Mouse (Mus musculus) MEL (cell line): ENCODE measurements at regions not wholly inside any gene's neighbourhood (a gene's known extent, or its start where the extent isn't known, plus 50 kb on each side); places are given as distances from the start of the nearest gene placed in this dataset.

ENCODE experiments used
- DNase-seq: peaks from one replicate; pipeline ENCODE4 v3.0.0; 2011; ENCODE audit warnings: low read depth, low spot score
- H3K27ac ChIP-seq: 2 replicates; pipeline ENCODE4 v1.5.1; 2012; ENCODE audit warnings: low read depth, mild to moderate bottlenecking, control low read depth, low read length, moderate library complexity; ENCODE audit not compliant: control insufficient read depth
- H3K27me3 ChIP-seq, 2 experiments: fragments of 150-350 bp in 1 of 2; sonication (generic) in 1 of 2; 2 replicates each; pipeline ENCODE4 v1.6.1; 2012; ENCODE audit warnings: low read length in 2 of 2, mild to moderate bottlenecking in 2 of 2, improper control_type of control experiment in 1 of 2, moderate library complexity in 1 of 2; ENCODE audit not compliant: insufficient read depth in 2 of 2, control insufficient read depth in 1 of 2
- H3K36me3 ChIP-seq, 2 experiments: 2 replicates each; pipeline ENCODE4 v1.6.1; 2012 to 2014; ENCODE audit warnings: low read length in 2 of 2, improper control_type of control experiment in 1 of 2, inconsistent platforms in 1 of 2, mild to moderate bottlenecking in 1 of 2; ENCODE audit not compliant: insufficient read depth in 2 of 2, control insufficient read depth in 1 of 2
- H3K4me1 ChIP-seq, 2 experiments: fragments of 150-350 bp in 1 of 2; sonication (generic) in 1 of 2; 2 replicates each; pipeline ENCODE4 v1.6.1; 2012; ENCODE audit warnings: low read length in 2 of 2, improper control_type of control experiment in 1 of 2, mild to moderate bottlenecking in 1 of 2; ENCODE audit not compliant: insufficient read depth in 2 of 2, control insufficient read depth in 1 of 2
- H3K4me3 ChIP-seq, 2 experiments: fragments of 150-350 bp in 1 of 2; sonication (generic) in 1 of 2; 2 replicates each; pipeline ENCODE4 v1.5.1; 2012; ENCODE audit warnings: low read depth in 2 of 2, low read length in 2 of 2, mild to moderate bottlenecking in 2 of 2, moderate library complexity in 2 of 2, control low read depth in 1 of 2, improper control_type of control experiment in 1 of 2; ENCODE audit not compliant: control insufficient read depth in 1 of 2, insufficient read depth in 1 of 2
- H3K79me2 ChIP-seq: 2 replicates; pipeline ENCODE4 v1.6.1; 2012; ENCODE audit warnings: mild to moderate bottlenecking, low read length, moderate library complexity; ENCODE audit not compliant: control insufficient read depth, poor library complexity, insufficient read depth
- H3K9ac ChIP-seq: 2 replicates; pipeline ENCODE4 v1.6.1; 2012; ENCODE audit warnings: low read depth, mild to moderate bottlenecking, control low read depth, low read length, moderate library complexity; ENCODE audit not compliant: control insufficient read depth, poor library complexity, severe bottlenecking
- H3K9me3 ChIP-seq: fragments of 150-350 bp; sonication (generic); replicated peaks from 2 replicates; pipeline ENCODE4 v1.6.1; 2012; ENCODE audit warnings: mild to moderate bottlenecking, low read length, improper control_type of control experiment, moderate library complexity; ENCODE audit not compliant: insufficient read depth
- BHLHE40 ChIP-seq: IDR thresholded peaks from 2 replicates; pipeline ENCODE4 v1.6.1; 2012; ENCODE audit warnings: low read depth, mild to moderate bottlenecking, inconsistent platforms, low read length, improper control_type of control experiment, borderline replicate concordance
- CHD1 ChIP-seq: IDR thresholded peaks from 2 replicates; pipeline ENCODE4 v1.6.1; 2012; ENCODE audit warnings: low read depth, mild to moderate bottlenecking, inconsistent platforms, low read length, improper control_type of control experiment
- CTCF ChIP-seq, 3 experiments: IDR thresholded peaks in 2 of 3; conservative IDR thresholded peaks in 1 of 3; 2 replicates each; pipeline ENCODE4 v1.5.1; 2011 to 2012; ENCODE audit warnings: low read length in 3 of 3, low read depth in 2 of 3, mild to moderate bottlenecking in 2 of 3, improper control_type of control experiment in 1 of 3, inconsistent platforms in 1 of 3, mixed read lengths in 1 of 3, moderate library complexity in 1 of 3; ENCODE audit not compliant: control insufficient read depth in 1 of 3, insufficient read depth in 1 of 3, poor library complexity in 1 of 3, severe bottlenecking in 1 of 3
- EP300 ChIP-seq, 2 experiments: IDR thresholded peaks; 2 replicates each; pipeline ENCODE4 v1.6.1; 2011; ENCODE audit warnings: improper control_type of control experiment in 2 of 2, low read length in 2 of 2, low read depth in 1 of 2, mild to moderate bottlenecking in 1 of 2
- ETS1 ChIP-seq: IDR thresholded peaks from 2 replicates; pipeline ENCODE4 v1.6.1; 2012; ENCODE audit warnings: low read depth, mild to moderate bottlenecking, inconsistent platforms, low read length, improper control_type of control experiment, moderate library complexity
- HCFC1 ChIP-seq: IDR thresholded peaks from 2 replicates; pipeline ENCODE4 v1.6.1; 2012; ENCODE audit warnings: low read depth, mild to moderate bottlenecking, inconsistent platforms, low read length, improper control_type of control experiment, moderate library complexity
- MAX ChIP-seq: IDR thresholded peaks from 2 replicates; pipeline ENCODE4 v1.6.1; 2011; ENCODE audit warnings: low read length, improper control_type of control experiment
- MYC ChIP-seq: IDR thresholded peaks from 2 replicates; pipeline ENCODE4 v1.6.1; 2011; ENCODE audit warnings: low read depth, mild to moderate bottlenecking, low read length, improper control_type of control experiment, moderate library complexity
- NRF1 ChIP-seq: IDR thresholded peaks from 2 replicates; pipeline ENCODE4 v1.6.1; 2014; ENCODE audit warnings: low read depth, mild to moderate bottlenecking, inconsistent platforms, low read length, improper control_type of control experiment, moderate library complexity; ENCODE audit not compliant: poor library complexity, insufficient read depth, severe bottlenecking
- POLR2A ChIP-seq, 2 experiments: IDR thresholded peaks; 2 replicates each; pipeline ENCODE4 v1.6.1; 2011 to 2012; ENCODE audit warnings: low read length in 2 of 2, mild to moderate bottlenecking in 2 of 2, control low read depth in 1 of 2, improper control_type of control experiment in 1 of 2, low read depth in 1 of 2, moderate library complexity in 1 of 2; ENCODE audit not compliant: control insufficient read depth in 1 of 2, insufficient read depth in 1 of 2, poor library complexity in 1 of 2
- POLR2AphosphoS5 ChIP-seq: IDR thresholded peaks from 2 replicates; pipeline ENCODE4 v1.6.1; 2012; ENCODE audit warnings: low read depth, borderline replicate concordance, mild to moderate bottlenecking, inconsistent platforms, low read length, moderate library complexity, mixed read lengths
- RAD21 ChIP-seq: IDR thresholded peaks from 2 replicates; pipeline ENCODE4 v1.6.1; 2011; ENCODE audit warnings: mild to moderate bottlenecking, low read depth, low read length, improper control_type of control experiment
- RCOR1 ChIP-seq: IDR thresholded peaks from 2 replicates; pipeline ENCODE4 v1.6.1; 2012; ENCODE audit warnings: low read depth, mild to moderate bottlenecking, inconsistent platforms, low read length, improper control_type of control experiment
- SMC3 ChIP-seq: IDR thresholded peaks from 2 replicates; pipeline ENCODE4 v1.6.1; 2011; ENCODE audit warnings: low read depth, low read length, improper control_type of control experiment
- USF1 ChIP-seq: IDR thresholded peaks from 2 replicates; pipeline ENCODE4 v1.6.1; 2014; ENCODE audit warnings: low read depth, mild to moderate bottlenecking, inconsistent platforms, low read length, improper control_type of control experiment, moderate library complexity
- ZMIZ1 ChIP-seq: IDR thresholded peaks from 2 replicates; pipeline ENCODE4 v1.6.1; 2012; ENCODE audit warnings: low read depth, mild to moderate bottlenecking, inconsistent platforms, low read length, improper control_type of control experiment, moderate library complexity

DNA sequence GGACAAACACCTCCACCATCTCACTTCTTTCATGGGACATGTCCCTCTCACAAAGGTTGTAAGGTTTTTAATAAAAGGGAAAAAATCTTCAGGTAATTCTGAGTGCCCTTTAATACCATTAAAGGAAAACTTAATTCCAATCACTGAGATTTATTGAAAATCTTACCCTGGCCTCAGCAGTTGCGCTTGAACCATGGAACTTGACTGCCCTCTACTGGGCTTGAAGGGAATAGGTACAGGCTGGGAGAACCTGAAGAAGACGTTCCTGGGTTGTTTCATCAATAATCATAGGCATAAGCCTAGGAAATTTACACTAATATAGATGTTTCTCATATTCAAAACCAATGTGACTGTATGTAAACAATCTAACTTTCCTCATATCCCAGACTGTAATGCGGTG is 439.3 kb downstream of the Mctp2 start:
- peak; percentile 7 for DNase-seq
- Histone ChIP-seq H3K9ac (no peak overlapping the region), H3K36me3 (no peaks in the 10 kb centered on the region), H3K27ac (no peak overlapping the region), H3K79me2 (no peaks in the 10 kb centered on the region)
- TF ChIP-seq RAD21 (peak; percentile 49), RCOR1 (no peak), CTCF (IDR thresholded peaks at IDR 0.05 in 2 of 3, conservative IDR thresholded peaks at IDR 0.05 in 1 of 3; ENCODE audit: control insufficient read depth in 1 of 3, insufficient read depth in 1 of 3, low read depth in 2 of 3, low read length in 3 of 3, poor library complexity in 1 of 3, severe bottlenecking in 1 of 3) (peak; percentile 44 to 56 (median 49)), HCFC1 (no peak), SMC3 (peak; percentile 28)
- TF ChIP-seq, all 39 proteins: peak for 3
- no peaks in the 10 kb centered on the region for H3K9me3 ChIP-seq
- H3K4me3 ChIP-seq: no peak overlapping the region
- H3K27me3 ChIP-seq: no peaks in the 10 kb centered on the region
- H3K4me1 ChIP-seq: no peaks in the 10 kb centered on the region

DNA sequence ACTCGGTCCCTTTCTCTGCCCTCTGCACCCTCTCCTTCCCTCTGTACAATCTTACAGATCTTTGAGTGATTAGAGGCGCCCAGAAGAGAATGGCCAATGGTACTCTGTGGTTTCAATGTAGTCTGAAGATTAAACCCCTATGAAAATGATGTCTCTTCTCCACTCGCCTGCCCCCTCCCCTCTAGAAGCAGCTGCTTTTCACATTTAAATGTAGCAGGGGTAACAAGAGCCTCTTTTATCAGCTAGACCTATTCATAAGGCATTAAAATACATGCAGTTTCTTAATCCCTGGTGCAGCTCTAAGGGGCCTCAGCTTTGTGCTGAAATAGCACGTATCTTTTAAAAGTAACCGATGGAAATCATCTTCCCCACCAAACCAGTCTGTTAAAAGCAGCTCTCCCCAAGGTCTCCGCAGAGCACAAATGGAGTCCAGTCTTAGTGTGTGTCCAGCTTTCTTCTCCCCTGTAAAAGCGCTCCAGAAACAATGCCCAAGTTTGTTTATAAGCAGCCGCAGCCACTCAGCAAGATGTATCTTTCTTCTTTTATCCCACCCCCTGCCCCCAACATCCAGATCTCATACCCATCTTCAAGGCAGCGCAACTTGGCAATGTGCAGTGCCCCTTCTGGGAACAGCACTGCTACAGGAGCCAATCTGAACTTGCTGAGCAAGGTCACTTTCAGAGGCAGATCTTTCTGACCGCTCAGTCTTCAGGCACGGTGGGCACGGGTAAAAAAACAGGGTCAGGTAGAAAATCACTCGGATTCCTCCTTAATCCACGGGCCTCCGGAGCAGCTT is 440.8 kb downstream of the Mctp2 start:
- H3K27ac ChIP-seq: no peak overlapping the region
- no peaks in the 10 kb centered on the region for H3K36me3 ChIP-seq
- H3K27me3 ChIP-seq: no peaks in the 10 kb centered on the region
- H3K9ac ChIP-seq: no peak overlapping the region
- H3K4me3 ChIP-seq: no peak overlapping the region
- no peaks in the 10 kb centered on the region for H3K79me2 ChIP-seq
- no peaks in the 10 kb centered on the region for H3K4me1 ChIP-seq
- TF ChIP-seq POLR2A (IDR thresholded peaks at IDR 0.05; ENCODE audit: control insufficient read depth in 1 of 2, insufficient read depth in 1 of 2, low read depth in 1 of 2, low read length in 2 of 2, poor library complexity in 1 of 2): no peak
- no peak for TF ChIP-seq NRF1
- no peak for TF ChIP-seq EP300 (IDR thresholded peaks at IDR 0.05; ENCODE audit: low read depth in 1 of 2, low read length in 2 of 2)
- TF ChIP-seq ETS1: no peak
- TF ChIP-seq POLR2AphosphoS5: no peak
- no peak for TF ChIP-seq BHLHE40
- no peak for TF ChIP-seq MAX
- no peak for TF ChIP-seq CHD1
- no peak for TF ChIP-seq SMC3
- DNase-seq: no peak
- no peaks in the 10 kb centered on the region for H3K9me3 ChIP-seq

- Histone ChIP-seq H3K4me3 (no peak overlapping the region), H3K9me3 (no peaks in the 10 kb centered on the region), H3K79me2 (no peaks in the 10 kb centered on the region), H3K9ac (no peak overlapping the region), H3K4me1 (no peaks in the 10 kb centered on the region), H3K27me3 (no peaks in the 10 kb centered on the region), H3K27ac (no peak overlapping the region), H3K36me3 (no peaks in the 10 kb centered on the region)
- no peak for DNase-seq
- TF ChIP-seq BHLHE40 (no peak), MYC (no peak), USF1 (no peak), ZMIZ1 (no peak), EP300 (IDR thresholded peaks at IDR 0.05; ENCODE audit: low read depth in 1 of 2, low read length in 2 of 2) (no peak)
Observed at GRCm38 (mm10) chr7:71852864-71853263, 453.5 kb downstream of the Mctp2 start.
